Mouse (Mus musculus): ENCODE results near the gene Abi3. TPM values are rescaled to one million over a fixed set of nuclear protein-coding genes. Genes with fewer than 3 reads are reported as not detected.
A peak's percentile ranks its signal among the peaks of the same experiment; 100 is the strongest.

Gene Abi3
- total RNA-seq, 1 experiment from 2014 or later = 63.7 TPM

- ATAC-seq (ENCODE audit: extremely low read depth, insufficient number of reproducible peaks, low FRiP score, poor library complexity, severe bottlenecking) = no peak
Measured at GRCm38 (mm10) chr11:95828181-95828964, 13.9 kb downstream of the Abi3 start.

- peak; percentile 27; the same call in 1 of the 2 replicates for ATAC-seq (ENCODE audit: extremely low read depth, insufficient number of reproducible peaks, low FRiP score, poor library complexity, severe bottlenecking)
Measured at GRCm38 (mm10) chr11:95827464-95828085, 14.7 kb downstream of the Abi3 start.

GRCm38 (mm10) chr11:95827168-95827447, 15.2 kb downstream of the Abi3 start:
- no peak for ATAC-seq (ENCODE audit: extremely low read depth, insufficient number of reproducible peaks, low FRiP score, poor library complexity, severe bottlenecking)

- ATAC-seq (ENCODE audit: extremely low read depth, insufficient number of reproducible peaks, low FRiP score, poor library complexity, severe bottlenecking) = no peak
Measured at GRCm38 (mm10) chr11:95826317-95827167, 15.7 kb downstream of the Abi3 start.

GRCm38 (mm10) chr11:95825625-95826024, 16.7 kb downstream of the Abi3 start:
- ATAC-seq (ENCODE audit: extremely low read depth, insufficient number of reproducible peaks, low FRiP score, poor library complexity, severe bottlenecking) = no peak

- no peak for ATAC-seq (ENCODE audit: extremely low read depth, insufficient number of reproducible peaks, low FRiP score, poor library complexity, severe bottlenecking)
Measured at GRCm38 (mm10) chr11:95824877-95825243, 17.4 kb downstream of the Abi3 start.

GRCm38 (mm10) chr11:95824071-95824876, 18.0 kb downstream of the Abi3 start, which contains the start of gene Phospho1:
Gene Phospho1, plus strand, starts transcription at chr11:95824499.
- peak; percentile 66 for ATAC-seq (ENCODE audit: extremely low read depth, insufficient number of reproducible peaks, low FRiP score, poor library complexity, severe bottlenecking)

- no peak for ATAC-seq (ENCODE audit: extremely low read depth, insufficient number of reproducible peaks, low FRiP score, poor library complexity, severe bottlenecking)
Measured at GRCm38 (mm10) chr11:95822437-95822836, 19.8 kb downstream of the Abi3 start.

GRCm38 (mm10) chr11:95821511-95821910, 20.8 kb downstream of the Abi3 start:
- ATAC-seq (ENCODE audit: extremely low read depth, insufficient number of reproducible peaks, low FRiP score, poor library complexity, severe bottlenecking) = no peak

- no peak for ATAC-seq (ENCODE audit: extremely low read depth, insufficient number of reproducible peaks, low FRiP score, poor library complexity, severe bottlenecking)
Measured at GRCm38 (mm10) chr11:95819138-95819537, 23.1 kb downstream of the Abi3 start.

GRCm38 (mm10) chr11:95815412-95815811, 26.9 kb downstream of the Abi3 start:
- ATAC-seq (ENCODE audit: extremely low read depth, insufficient number of reproducible peaks, low FRiP score, poor library complexity, severe bottlenecking) = no peak

GRCm38 (mm10) chr11:95814857-95815256, 27.4 kb downstream of the Abi3 start:
- no peak for ATAC-seq (ENCODE audit: extremely low read depth, insufficient number of reproducible peaks, low FRiP score, poor library complexity, severe bottlenecking)

GRCm38 (mm10) chr11:95814101-95814500, 28.2 kb downstream of the Abi3 start:
- no peak for ATAC-seq (ENCODE audit: extremely low read depth, insufficient number of reproducible peaks, low FRiP score, poor library complexity, severe bottlenecking)

GRCm38 (mm10) chr11:95812224-95812623, 30.1 kb downstream of the Abi3 start:
- ATAC-seq (ENCODE audit: extremely low read depth, insufficient number of reproducible peaks, low FRiP score, poor library complexity, severe bottlenecking) = no peak

GRCm38 (mm10) chr11:95811741-95812140, 30.5 kb downstream of the Abi3 start:
- no peak for ATAC-seq (ENCODE audit: extremely low read depth, insufficient number of reproducible peaks, low FRiP score, poor library complexity, severe bottlenecking)

- ATAC-seq (ENCODE audit: extremely low read depth, insufficient number of reproducible peaks, low FRiP score, poor library complexity, severe bottlenecking) = no peak
Measured at GRCm38 (mm10) chr11:95810828-95811227, 31.4 kb downstream of the Abi3 start.

GRCm38 (mm10) chr11:95809603-95810002, 32.7 kb downstream of the Abi3 start:
- no peak for ATAC-seq (ENCODE audit: extremely low read depth, insufficient number of reproducible peaks, low FRiP score, poor library complexity, severe bottlenecking)

- no peak for ATAC-seq (ENCODE audit: extremely low read depth, insufficient number of reproducible peaks, low FRiP score, poor library complexity, severe bottlenecking)
Measured at GRCm38 (mm10) chr11:95808448-95809011, 33.7 kb downstream of the Abi3 start.

GRCm38 (mm10) chr11:95807884-95808283, 34.4 kb downstream of the Abi3 start:
- no peak for ATAC-seq (ENCODE audit: extremely low read depth, insufficient number of reproducible peaks, low FRiP score, poor library complexity, severe bottlenecking)
